Mouse (Mus musculus): ENCODE measurements around the gene Arl3.
A peak's percentile ranks its signal among the peaks of the same experiment; 100 is the strongest.

The Arl3 gene

DNA sequence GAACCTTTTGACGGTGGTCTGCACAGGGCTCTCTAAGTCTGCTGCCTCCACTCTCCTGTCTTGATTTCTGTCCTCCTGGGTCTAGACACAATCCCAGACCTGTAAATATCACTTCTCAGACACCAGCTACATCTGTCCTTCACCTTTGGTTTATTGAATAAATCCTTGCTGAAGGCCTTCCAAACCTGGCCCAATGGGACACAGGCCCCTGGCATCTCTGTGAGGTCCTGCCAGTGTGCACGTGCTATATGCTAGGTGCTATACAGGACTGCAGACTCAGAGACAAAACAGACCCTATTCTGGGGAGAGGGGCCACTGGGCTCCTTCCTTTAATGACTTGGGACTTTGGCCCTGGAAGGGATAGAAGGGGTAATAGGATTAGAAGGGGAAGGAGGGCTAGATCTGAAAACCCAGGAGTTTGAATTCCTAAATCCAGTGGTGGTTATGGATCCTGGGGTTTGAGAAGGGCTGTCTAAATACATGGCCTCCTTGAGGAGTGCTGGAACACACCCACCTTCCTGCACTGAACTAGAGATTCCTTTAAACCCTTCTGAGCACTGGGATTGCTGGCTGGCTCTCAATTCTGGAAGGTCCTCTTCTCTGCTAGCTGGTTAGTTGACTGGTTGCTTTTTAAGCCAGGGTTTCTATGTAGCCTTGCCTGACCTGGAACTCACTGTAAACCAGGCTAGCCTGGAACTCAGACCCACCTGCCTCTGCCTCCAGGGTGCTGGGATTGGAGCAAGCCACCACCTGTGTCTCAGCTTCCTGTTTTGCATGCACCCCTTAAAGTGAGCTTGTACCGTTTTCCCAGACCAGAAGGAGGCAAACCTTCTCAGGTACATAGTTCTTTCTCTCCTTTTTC lies 56.1 kb downstream of the Arl3 start:
- no peak for DNase-seq (ENCODE audit: low spot score)

DNA sequence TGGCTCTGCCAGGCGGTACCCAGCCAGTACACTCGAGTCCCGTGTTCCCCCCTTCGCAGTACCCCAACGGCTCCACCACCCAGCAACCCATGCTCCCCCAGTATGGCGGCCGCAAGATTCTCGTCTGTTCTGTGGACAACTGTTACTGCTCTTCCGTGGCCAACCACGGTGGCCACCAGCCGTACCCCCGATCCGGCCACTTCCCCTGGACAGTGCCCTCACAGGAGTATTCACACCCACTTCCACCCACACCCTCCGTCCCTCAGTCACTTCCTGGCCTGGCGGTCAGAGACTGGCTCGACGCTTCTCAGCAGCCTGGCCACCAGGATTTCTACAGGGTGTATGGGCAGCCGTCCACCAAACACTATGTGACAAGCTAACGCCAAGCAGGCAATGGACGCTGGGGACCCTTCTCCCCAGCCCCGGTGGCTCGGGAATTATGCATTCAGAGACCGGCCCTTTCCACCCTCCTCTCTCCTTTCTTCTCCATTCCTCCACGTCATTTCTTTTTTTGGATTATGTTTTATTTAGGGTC lies 57.6 kb downstream of the Arl3 start:
- no peak for DNase-seq (ENCODE audit: low spot score)

DNA sequence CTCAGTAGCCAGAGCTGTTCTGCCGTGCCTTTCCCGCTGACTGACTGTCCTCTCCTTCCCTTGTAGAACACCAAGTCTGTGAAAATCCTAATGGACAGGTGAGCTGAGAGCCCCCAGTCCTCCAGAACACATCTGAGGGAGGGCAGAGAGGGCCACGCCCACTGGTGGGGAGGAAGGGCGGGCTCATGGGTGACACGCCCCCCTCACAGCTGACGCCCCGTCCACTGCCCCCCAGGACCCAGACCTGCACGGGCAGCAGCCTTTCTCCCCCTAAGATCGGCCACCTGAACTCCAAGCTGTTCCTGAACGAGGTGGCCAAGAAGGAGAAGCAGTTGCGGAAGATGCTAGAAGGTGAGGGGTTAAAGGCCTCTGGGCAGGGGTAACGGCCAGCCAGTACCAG lies 58.6 kb downstream of the Arl3 start:
- no peak for DNase-seq (ENCODE audit: low spot score)

DNA sequence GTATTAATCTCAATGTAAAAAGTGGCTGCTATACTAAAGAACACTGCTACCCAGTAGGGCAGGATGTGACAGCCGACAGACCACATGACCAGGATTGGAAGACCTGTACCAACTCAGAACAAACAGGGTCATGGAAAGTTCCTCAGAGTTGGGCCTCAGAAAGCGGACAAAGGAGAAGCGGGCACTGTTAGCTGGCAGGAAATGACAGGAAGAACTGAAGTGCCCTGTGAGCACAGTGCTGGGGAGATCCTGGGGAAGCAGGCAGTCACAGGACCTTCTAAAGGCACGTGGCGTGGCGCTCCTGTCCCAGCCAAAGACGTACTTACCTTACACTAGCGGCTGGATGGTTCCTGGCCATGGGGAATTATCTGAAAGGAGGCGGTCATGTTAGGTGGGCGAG lies 61.7 kb downstream of the Arl3 start:
- no peak for DNase-seq (ENCODE audit: low spot score)

DNA sequence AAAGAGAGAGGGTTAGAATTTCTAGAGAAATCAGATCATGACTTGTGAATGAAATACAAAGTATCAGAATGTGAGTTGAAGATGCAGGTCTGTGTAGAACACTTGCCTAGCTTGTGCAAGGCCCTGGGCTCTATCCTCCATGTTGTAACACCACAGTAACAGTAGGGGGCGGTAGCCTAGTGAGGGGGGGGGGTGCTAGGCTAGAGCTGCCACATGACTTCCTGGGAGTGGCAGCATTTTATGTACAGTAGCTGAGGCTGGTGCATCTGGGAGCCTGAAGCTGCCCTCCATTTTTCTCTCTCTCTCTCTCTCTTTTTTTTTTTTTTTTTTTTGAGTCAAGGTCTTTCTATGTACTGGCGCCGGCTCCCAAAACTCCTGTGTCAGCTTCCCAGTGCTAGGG lies 62.2 kb downstream of the Arl3 start:
- no peak for DNase-seq (ENCODE audit: low spot score)

DNA sequence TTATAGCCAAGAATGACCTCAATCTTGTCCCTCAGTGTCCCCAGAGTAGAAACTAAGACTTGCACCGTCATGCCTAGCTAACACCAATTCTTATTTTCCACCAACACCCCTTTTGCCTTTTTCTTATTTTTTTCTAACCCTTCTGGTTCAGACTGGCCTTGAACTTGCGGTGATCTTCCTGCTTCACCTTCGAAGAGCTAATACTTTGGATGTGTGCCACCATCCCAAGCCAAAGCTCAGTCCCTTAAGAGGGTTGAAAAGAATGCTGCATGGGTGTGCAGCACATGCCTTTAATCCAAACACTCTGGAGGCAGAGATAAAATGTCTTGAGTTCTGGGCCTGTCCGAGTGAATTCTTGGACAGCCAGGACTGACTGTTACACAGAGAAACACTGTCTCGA lies 62.6 kb downstream of the Arl3 start:
- DNase-seq (ENCODE audit: low spot score): no peak

DNA sequence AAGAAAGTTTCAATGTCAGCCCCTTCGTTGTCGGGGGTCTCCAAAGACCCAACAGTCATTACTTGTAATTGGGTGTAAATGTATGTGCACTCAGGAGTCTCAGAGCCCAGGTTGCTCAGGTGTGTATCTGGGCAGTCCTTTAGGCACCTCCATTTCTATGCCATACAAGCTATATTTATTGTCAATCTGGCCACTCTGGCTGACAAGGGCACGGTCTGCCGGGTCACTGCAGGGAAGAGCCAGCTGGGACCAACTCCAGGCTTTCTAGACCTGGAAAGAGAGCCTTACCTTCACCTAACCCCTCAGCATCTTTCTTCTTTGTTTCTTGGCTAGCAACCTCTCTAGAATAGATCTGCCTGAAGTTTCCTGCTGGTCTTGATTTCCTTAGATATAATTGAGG lies 63.3 kb downstream of the Arl3 start:
- DNase-seq (ENCODE audit: low spot score): no peak

DNA sequence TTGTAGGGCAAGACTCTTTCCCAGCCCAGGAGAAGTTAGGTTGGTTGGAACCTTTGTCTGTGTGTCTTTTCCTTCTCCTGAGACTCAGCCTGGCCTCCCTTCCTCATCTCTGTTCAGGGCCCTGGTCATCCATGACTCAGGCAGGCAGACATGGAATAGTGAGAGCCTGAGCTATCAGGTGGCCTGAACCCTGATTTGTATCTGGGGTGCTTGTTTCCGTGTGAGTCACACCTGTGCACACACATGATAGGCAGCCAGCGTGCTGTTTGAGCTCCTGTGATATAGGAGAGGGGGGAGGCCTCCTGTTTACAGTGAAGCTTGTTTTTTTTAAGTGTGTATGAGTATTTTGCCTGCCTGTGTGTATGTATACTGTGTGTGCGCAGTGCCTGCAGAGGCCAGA lies 63.8 kb downstream of the Arl3 start:
- no peak for DNase-seq (ENCODE audit: low spot score)

DNA sequence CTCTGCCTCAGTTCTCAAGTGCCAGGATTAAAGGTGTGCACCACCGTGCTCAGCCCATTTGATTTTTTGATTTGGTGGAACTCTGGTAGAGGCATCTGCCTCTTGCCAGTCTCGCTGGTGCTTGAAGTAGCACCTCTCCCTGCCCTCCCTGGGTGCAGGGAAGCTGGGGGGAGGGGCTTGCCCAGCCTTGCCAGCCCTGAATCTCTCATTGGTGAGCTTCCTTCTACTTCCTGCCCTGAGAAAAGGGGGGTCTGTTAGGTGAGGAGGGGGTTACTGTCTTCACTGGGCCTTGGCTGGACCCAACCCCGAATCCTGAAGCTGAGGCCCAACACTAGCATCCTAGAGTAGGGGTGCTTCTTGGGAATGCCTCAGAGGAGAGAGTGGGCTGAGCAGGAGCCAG lies 64.3 kb downstream of the Arl3 start:
- DNase-seq (ENCODE audit: low spot score): no peak

DNA sequence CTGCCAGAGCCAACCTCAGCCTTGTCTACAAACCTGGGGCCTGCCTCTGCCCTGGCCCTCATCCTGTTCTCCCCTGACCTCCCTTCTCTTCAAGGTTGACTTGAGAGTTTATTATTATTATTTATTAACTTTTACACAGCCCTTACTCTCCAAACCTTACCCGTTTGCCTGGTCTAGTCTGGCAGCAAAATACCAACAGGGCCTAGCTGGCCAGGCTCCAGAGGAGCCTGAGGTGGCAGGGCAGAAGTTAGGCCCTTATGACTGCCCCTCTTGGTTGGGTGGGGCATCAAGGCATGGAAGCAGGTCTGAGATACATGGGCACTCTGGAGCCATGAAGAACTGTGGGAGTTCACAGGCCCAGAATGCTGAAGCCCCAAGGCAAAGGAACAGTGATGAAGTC lies 65.2 kb downstream of the Arl3 start:
- DNase-seq (ENCODE audit: low spot score): no peak

DNA sequence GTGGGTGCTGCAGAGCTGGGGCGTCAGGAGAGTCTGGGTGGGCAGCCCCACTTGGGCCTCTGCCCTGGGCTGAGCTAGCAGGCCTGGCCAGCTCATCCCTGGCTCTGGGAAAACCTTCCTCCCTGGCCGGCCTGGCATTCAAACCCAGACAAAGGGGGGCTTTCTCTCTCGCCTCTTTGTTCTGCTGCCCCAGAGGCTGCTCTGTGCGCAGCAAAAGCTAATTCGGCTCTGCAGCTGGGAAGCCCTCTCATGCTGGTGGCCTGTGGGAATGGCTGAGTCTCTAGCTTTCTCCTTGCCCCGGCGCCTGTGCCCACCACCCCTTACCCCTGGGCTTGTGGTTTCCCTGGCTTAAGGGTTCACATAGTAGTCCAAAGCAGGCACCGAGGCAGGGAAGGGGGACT lies 65.8 kb downstream of the Arl3 start:
- no peak for DNase-seq (ENCODE audit: low spot score)

DNA sequence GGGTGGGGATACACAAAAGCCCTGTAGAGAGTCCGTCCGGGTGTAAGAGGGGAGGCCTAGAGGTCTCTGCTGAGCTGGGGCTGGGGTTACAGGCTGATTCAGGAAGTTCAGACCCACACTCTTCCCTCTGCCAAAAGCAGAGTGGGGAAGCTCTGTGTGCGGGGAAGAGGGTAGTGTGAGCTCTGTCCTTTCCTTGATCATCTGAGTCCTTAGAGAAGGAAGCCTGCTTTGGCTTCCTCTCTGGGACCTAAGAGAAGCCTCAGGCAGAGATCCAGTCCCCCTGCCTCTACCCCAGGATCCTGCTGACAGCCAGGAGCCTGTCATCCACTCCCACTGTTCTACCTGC lies 66.7 kb downstream of the Arl3 start:
- no peak for DNase-seq (ENCODE audit: low spot score)

DNA sequence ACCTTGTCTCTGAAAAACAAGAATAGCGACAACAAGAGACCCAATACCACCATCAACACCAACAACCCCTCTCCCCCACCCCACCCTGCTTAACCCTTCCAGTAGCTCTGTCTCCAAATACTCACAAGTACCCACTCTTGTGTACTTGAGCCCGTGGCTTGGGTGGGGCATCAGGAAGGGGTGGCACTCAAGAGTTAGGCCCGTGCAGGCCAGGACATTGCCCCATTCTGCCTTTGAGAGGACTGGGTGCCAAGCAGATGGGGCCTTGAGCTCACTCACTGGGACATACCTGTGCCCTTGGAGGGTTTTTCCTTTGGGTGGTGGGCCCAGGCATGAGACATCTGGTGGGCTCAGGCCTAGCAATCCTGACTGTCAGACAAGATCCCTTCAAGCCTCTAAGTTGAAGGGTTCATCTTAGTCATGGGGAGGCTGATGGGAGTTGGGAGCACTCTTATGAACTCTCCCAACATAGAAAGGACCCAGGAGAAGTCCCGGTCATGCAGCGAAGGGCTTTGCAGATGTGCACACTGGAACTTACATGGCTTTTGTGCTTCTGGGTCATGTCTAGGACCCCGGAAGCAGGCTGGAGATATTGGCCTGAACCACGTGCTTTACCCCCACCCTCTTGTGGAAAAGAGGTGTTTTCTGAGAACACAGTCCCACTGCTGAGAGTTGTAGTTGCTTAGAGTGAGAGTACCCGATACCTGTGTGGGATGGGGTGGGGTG lies 67.2 kb downstream of the Arl3 start:
- DNase-seq (ENCODE audit: low spot score): no peak

DNA sequence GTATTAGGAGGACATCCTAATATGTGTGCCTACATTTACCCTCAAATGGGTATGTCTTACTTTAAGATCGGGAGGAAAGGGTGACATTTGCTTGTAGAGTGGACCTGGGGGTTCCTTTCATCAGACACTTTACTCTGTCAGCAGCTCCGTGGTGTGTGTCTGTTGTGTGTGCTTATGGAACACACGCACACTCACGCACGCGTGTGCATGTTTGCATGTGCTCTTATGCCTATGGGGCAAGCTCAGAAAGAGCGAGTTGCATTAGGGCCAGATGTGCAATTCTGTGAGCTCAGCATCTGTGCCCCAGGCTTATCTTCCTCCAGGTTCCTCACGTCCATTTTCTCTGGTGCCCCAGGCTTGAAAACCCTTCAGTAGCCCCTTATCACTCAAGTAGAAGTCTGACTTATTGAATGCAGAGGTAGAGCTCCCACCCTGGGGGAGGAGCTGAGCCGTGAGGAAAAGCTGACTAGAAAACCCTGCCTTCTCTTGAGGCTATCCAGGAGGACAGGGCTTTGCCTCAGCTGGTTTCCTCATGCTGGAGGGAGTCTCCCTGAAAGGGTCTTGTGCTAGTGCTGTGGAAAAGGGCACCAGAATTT lies 68.1 kb downstream of the Arl3 start:
- DNase-seq (ENCODE audit: low spot score): no peak

DNA sequence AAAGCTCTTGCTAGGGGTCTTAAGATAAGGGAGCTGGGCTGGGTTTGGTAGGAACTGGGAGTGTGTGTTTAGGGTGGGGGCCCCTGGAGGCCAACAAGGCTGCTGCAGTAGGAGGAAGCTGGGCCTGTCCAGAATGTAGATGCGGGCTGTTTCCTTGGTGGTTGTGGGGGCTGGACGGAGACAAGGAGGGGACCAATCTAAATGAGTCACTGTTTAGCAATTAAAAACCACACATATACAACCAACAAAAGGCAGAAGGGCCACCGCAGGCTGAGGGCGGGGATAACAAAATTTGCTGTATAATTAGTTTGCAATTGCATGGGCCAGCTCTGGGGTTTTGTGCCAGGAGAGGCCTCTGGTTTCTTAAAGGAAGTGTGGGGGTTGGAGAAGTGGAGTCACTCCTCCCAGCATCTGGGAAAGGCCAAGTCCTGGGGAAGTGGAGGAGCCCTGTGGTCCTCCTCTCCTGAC lies 68.9 kb downstream of the Arl3 start:
- peak; percentile 50 for DNase-seq (ENCODE audit: low spot score)

DNA sequence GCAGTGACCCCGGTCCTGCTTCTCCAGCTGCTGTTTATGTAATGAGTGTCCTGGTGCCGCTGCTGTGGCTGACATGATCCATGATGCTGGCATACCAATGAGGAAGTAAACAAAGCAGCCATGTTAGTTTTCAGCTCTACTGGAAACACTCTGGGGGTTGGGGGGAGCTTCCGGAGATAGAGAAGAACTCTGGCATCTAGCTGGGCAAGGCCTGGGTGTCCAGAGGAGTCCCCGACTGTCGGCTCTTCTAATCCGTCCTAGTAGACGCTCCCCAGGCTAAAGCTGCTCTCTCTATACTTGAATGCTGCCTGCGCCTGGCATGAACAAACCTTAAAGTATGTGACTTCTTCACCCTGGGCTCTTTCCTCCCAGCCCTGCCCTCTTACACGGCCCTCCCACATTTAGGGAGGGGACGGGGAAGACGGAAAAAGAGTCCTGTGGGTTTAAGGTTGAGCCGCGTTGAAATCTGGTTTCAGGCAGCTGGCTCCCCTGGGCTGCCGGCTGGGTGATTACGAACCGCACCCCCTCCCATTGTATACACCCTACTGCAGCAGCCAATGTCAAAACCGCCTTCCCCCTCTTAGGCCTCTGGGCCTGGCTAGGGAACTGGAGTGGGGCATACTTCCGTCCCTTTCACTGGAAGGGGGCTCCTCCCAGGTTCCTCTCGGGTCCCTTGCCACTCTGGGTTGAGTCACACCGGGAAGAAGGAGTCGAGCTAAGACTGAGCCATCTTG lies 69.5 kb downstream of the Arl3 start:
- peak; percentile 60 for DNase-seq (ENCODE audit: low spot score)

DNA sequence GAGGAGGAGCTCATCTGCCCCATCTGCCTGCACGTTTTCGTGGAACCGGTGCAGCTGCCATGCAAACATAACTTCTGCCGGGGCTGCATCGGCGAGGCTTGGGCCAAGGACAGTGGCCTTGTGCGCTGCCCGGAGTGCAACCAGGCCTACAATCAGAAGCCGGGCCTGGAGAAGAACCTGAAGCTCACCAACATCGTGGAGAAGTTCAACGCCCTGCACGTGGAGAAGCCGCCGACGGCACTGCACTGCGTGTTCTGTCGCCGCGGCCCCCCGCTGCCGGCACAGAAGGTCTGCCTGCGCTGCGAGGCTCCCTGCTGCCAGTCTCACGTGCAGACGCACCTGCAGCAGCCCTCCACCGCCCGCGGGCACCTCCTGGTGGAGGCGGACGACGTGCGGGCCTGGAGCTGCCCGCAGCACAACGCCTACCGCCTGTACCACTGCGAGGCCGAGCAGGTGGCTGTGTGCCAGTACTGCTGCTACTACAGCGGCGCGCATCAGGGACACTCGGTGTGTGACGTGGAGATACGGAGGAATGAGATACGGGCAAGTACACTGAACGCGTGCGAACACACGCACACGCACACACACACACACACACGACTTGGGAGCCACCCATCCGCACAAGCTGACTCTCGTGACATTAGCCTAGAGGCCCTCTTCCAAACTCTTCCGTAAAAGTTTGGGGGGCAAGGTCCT lies 70.4 kb downstream of the Arl3 start:
- DNase-seq (ENCODE audit: low spot score): peak; percentile 74

DNA sequence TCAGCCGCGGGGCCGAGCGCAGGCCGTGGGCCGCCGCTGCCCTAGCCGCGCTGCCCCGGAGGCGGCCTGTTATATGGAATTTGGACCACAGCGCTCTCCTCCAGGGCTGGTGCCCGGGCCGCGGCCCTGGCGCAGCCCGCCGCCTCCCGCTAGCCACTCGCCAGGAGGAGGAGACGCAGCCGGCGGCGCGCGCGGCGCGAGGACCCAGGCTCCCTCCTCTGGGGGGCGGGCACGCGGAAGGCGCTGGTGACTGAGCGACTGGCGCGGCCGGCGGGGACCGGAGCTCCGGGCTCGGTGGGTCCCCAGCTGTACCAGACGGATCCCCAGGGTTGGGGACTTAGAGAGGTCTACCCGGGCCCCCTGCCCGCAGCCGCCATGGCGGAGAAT lies 70.9 kb downstream of the Arl3 start:
- peak; percentile 72 for DNase-seq (ENCODE audit: low spot score)

DNA sequence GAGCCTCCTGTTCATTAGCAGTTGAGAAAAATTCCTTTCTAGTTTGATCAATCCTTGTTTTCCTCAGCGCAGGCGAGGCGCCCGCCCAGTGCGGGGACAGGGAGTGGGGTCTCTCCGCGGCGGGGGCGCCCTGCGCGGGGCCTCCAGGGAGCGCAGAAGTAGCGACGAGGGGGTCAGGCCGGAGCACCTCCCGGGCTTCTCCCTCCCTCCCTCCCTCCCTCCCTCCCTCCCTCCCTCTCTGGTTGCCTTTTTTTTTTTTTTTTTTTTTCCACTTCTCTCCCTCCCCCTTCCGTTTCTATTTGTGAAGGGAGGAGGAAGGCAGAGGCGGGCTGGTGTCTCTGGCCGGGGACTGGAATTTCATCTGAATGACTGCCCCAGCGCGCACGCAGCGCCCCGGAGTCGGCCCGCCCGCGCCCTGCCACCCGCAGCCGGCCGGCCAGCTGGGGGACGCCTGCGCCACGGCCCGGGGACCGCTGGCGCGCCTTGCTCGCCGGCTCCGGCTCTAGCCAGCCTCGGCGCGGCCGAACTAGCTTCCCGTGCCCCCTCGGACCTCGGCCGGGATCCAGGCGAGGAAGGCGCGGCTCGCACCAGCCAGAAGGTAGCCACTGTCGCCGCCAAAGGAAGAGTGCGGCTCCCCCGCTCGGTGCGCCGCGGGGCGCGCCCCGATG lies 71.5 kb downstream of the Arl3 start, which contains the start of gene Trim8:
Gene Trim8, plus strand, starts transcription at position 302 of the 668 bp plus-strand sequence.
- peak; percentile 64 for DNase-seq (ENCODE audit: low spot score)

DNA sequence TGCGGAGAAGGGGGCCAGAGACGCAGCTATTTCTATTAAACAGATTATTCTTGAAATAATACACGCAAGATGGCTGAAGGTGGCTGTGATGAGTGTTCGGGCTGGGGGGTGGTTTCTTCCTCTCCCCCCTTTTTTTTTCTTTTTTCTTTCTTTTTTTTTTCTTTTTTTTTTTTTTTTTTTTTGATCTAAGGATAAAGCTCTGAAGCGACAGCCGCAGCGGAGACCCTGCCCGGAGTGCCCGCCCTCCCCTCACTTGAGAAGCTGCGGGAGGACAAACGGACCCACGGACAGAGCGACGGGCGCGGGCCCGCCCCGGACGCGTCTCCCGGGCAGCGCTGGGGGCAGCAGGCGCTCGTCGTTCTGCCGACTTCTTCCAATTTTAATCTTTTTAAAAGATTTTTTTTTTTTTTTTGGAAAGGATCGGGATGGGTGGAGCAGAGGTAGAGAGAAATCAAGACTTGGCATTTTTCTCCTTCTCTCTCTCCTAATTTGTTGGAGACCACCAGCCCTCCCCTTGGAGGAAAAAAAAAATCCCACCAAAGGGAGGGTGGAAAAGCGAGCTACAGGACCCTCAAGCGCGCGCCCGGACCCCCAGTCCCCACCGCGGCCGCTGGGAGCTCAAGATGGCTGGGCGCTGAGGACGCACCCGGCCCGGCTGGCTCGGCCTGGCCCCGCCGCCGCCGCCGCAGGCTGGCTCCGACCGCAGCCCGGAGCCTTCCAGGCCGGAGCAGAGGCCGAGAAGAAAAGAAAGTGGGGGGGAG lies 72.2 kb downstream of the Arl3 start:
- DNase-seq (ENCODE audit: low spot score): no peak
